Mouse (Mus musculus) midbrain, embryonic 13.5 days (tissue): Measurements from ENCODE around the gene Phip. TPM values are rescaled to one million over a fixed set of nuclear protein-coding genes. Genes with fewer than 3 reads are reported as not detected.
A peak's percentile ranks its signal among the peaks of the same experiment; 100 is the strongest.

Source experiments
- ATAC-seq: fragments of 200-750 bp; cut with Nextera tagmentation; 2 replicates; pipeline ENCODE4 v1.8.0; 2017; ENCODE audit warnings: mild to moderate bottlenecking, moderate TSS enrichment, moderate library complexity
- H3K27ac ChIP-seq: fragments of 300-500 bp; sonication (generic); 2 replicates; pipeline ENCODE4 v1.5.1; 2015; ENCODE audit warnings: inconsistent platforms, mild to moderate bottlenecking, moderate library complexity
- H3K27me3 ChIP-seq: fragments of 300-500 bp; sonication (generic); 2 replicates; pipeline ENCODE4 v1.6.1; 2015; ENCODE audit warnings: mild to moderate bottlenecking, inconsistent platforms
- H3K36me3 ChIP-seq: fragments of 300-500 bp; sonication (generic); 2 replicates; pipeline ENCODE4 v1.6.1; 2015; ENCODE audit warnings: mild to moderate bottlenecking, inconsistent platforms
- H3K4me1 ChIP-seq: fragments of 300-500 bp; sonication (generic); replicated peaks from 2 replicates; pipeline ENCODE4 v1.6.1; 2015; ENCODE audit warnings: inconsistent platforms
- H3K4me2 ChIP-seq: fragments of 300-500 bp; sonication (generic); replicated peaks from 2 replicates; pipeline ENCODE4 v1.6.1; 2015; ENCODE audit warnings: moderate library complexity, mild to moderate bottlenecking, inconsistent platforms
- H3K4me3 ChIP-seq: fragments of 300-500 bp; sonication (generic); replicated peaks from 2 replicates; pipeline ENCODE4 v1.5.1; 2015; ENCODE audit warnings: mild to moderate bottlenecking, inconsistent platforms
- H3K9ac ChIP-seq: fragments of 300-500 bp; sonication (generic); replicated peaks from 2 replicates; pipeline ENCODE4 v1.6.1; 2015; ENCODE audit warnings: mild to moderate bottlenecking, inconsistent platforms
- H3K9me3 ChIP-seq: fragments of 300-500 bp; sonication (generic); 2 replicates; pipeline ENCODE4 v1.6.1; 2016; ENCODE audit warnings: mild to moderate bottlenecking, inconsistent platforms
- WGBS: fragments of 180-500 bp; shearing (Covaris S2); methylation state at CpG from one replicate; pipeline ENCODE4 v1.1.7; 2015; 5-methylcytosine and 5-hydroxymethylcytosine counted together
- polyA plus RNA-seq: library from polyadenylated mRNA; unstranded; fragments of >200 nt; fragmentation: Nextera tagmentation; extraction: Ambion mirVana; gene quantifications from 2 replicates; pipeline ENCODE4 v1.2.1, GENCODE M21; 2015

The Phip gene
- polyA plus RNA-seq, 1 experiment from 2014 or later, result 139 TPM

DNA sequence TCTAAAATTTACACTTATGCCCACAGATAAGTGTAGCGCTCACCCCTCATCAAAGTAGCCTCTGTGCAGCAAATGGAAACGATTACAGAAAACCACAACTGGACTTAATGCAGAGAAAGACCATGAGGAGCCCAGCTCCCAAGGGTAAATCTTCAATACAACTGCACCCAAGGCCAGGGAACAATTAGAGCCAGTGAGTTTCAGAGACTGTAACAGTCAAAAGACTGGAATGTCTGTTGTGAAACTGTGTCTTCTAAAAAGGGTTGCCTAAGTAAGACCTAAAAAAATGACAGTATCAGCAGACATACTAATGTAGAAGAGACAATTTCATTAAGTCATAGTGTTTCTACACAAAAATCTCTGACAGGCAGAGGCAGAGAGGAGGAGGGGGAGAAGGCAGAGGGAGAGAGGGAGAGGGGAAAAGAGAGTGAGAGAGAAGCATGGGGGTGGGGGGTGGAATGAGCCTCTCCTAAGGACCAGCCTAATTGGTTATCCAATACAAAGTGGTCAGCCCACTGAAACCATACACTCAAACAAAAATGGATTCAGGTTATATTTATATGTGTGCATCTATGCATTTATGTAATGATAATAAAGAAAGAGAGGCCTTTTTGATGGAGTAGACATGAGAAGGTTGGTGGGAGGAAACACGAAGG lies 113.4 kb downstream of the Phip start:
- no peak overlapping the region for H3K4me3 ChIP-seq
- no peak overlapping the region for H3K9ac ChIP-seq
- no peaks in the 10 kb centered on the region for H3K9me3 ChIP-seq
- ATAC-seq, result no peak
- H3K36me3 ChIP-seq, result 0 out of 2 replicates have a peak, but pooled peaks cover 5% of the 10 kb centered on the region
- no peaks in the 10 kb centered on the region for H3K27me3 ChIP-seq
- H3K4me2 ChIP-seq, result no peak overlapping the region
- H3K4me1 ChIP-seq, result peaks cover 4% of the 10 kb centered on the region
- no peak overlapping the region for H3K27ac ChIP-seq
- 97% methylated on average over 3 of the region's 3 CpGs for WGBS

DNA sequence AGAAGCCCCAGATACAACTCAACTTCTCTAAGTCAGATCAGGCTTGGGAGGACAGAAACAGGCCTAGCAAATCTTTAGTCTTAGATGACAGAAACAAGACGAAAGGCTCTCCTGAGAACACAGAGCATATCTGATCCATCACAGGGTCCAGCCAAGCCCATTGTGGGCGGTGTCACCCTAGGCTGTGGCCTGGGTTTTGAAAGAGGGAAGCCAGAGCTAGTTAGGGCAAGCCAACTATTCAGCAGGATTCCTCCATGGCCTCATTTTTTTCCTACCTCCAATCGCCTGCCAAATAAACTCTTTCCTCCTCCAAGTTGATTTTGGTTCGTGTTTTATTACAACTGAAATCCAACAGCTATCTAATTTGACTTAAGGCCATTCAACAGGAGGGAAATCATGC lies 114.0 kb downstream of the Phip start:
- no peak overlapping the region for H3K9ac ChIP-seq
- 89% methylated on average over 4 of the region's 4 CpGs for WGBS
- no peak for ATAC-seq
- H3K36me3 ChIP-seq, result 0 out of 2 replicates have a peak, but pooled peaks cover 5% of the 10 kb centered on the region
- H3K9me3 ChIP-seq, result no peaks in the 10 kb centered on the region
- no peaks in the 10 kb centered on the region for H3K27me3 ChIP-seq
- no peak overlapping the region for H3K27ac ChIP-seq
- peaks cover 4% of the 10 kb centered on the region for H3K4me1 ChIP-seq
- no peak overlapping the region for H3K4me3 ChIP-seq
- H3K4me2 ChIP-seq, result no peak overlapping the region

DNA sequence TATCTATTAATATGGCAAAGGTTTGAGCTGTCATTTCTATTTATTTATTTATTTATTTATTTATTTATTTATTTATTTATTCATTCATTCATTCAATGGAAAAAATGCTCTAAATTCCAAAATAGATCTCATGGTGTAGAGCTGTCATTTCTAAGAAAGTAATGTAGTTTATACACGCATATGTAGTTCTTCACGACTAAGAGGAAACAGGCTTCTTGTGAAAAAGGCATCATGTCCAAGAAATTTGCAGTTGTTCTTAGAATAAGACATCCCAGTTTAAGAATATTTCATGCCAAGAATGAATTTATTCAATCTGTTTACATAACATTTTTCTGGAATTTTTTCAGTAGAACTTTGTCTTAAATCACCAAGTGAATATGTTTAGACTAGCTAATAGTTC lies 114.5 kb downstream of the Phip start:
- 0 out of 2 replicates have a peak, but pooled peaks cover 5% of the 10 kb centered on the region for H3K36me3 ChIP-seq
- H3K4me2 ChIP-seq, result no peak overlapping the region
- peaks cover 4% of the 10 kb centered on the region for H3K4me1 ChIP-seq
- H3K27me3 ChIP-seq, result no peaks in the 10 kb centered on the region
- ATAC-seq, result no peak
- H3K4me3 ChIP-seq, result no peak overlapping the region
- 92% methylated on average over 2 of the region's 2 CpGs for WGBS
- no peaks in the 10 kb centered on the region for H3K9me3 ChIP-seq
- no peak overlapping the region for H3K27ac ChIP-seq
- no peak overlapping the region for H3K9ac ChIP-seq

DNA sequence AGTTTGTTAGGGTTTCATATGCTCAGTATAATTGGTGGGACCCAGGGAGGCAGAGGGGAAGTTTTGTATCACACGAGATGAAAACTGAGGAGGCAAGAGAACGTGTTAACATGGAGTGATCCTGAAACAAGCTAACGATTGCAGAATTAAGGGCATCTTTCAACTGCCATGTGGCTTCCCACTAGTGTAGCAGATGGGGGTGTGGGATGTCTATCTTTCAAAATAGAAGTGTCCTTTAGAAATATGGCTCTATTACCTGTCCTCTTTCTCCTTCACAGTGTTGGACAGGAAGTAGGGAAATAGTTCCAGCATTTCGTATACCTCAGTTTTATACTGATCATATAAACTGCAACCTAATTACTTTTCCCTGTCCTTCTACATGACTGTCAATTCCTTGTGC lies 119.1 kb downstream of the Phip start:
- no peaks in the 10 kb centered on the region for H3K36me3 ChIP-seq
- ATAC-seq, result no peak
- 89% methylated on average over 4 of the region's 4 CpGs for WGBS

DNA sequence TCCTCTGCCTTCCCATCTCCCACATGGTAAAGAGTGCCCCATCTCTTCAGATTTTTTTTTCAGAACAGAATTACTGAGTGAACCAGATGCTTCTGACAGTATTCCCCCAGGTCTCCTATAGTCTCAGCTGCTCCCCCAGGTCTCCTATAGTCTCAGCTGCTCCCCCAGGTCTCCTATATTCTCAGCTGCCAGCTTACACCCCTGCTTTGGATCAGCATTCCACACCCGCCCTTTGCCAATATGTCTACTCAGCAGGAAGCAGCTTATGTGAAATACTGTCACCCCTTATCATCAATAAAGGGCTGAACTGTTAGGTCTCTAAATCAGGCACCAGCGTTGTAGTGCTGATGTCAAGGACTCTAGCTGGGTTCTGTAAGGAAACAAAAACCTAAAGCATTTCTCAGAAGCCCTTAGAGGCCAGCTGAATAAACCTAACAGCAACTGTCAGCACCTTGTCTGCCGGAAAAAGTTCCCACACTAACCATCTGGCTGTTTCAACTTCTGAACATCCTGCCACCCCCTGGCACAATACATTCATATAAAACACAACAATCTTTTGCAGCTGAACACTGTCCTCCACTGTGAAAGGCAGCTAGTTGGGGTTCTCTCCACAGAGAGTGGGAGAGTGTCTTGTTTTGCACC lies 120.2 kb downstream of the Phip start:
- H3K4me3 ChIP-seq, result no peak overlapping the region
- no peaks in the 10 kb centered on the region for H3K36me3 ChIP-seq
- H3K27ac ChIP-seq, result no peak overlapping the region
- H3K4me1 ChIP-seq, result no peaks in the 10 kb centered on the region
- ATAC-seq, result no peak
- no peak overlapping the region for H3K4me2 ChIP-seq
- H3K27me3 ChIP-seq, result no peaks in the 10 kb centered on the region
- H3K9me3 ChIP-seq, result no peaks in the 10 kb centered on the region
- WGBS, result 43% methylated on average over 3 of the region's 3 CpGs
- no peak overlapping the region for H3K9ac ChIP-seq

More for the DNA sequence above, 119.1 kb downstream of the Phip start:
- Histone ChIP-seq H3K4me2 (no peak overlapping the region), H3K4me3 (no peak overlapping the region), H3K9ac (no peak overlapping the region), H3K27ac (no peak overlapping the region), H3K4me1 (no peaks in the 10 kb centered on the region), H3K27me3 (no peaks in the 10 kb centered on the region), H3K9me3 (no peaks in the 10 kb centered on the region)

DNA sequence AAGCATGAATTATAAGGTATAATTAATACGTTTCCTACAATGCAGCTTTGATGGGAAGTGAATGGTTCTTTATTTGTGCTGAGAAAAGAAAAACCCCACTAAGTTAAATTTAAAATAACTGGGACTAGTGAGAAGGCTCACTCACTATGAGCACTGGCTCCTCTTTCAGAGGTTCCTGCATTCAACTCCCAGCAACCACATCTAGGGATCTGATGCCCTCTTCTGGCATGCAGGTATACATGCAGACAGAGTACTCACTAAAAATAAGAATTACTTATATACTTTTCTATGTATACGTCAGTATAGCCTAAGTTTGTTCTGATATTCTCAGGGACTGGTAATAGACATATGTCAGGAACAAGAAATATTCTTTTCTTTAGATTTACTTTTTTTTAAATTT lies 121.3 kb downstream of the Phip start:
- Histone ChIP-seq H3K36me3 (no peaks in the 10 kb centered on the region; the same call in 1 of the 2 replicates), H3K9me3 (no peaks in the 10 kb centered on the region), H3K4me2 (no peak overlapping the region), H3K4me3 (no peak overlapping the region), H3K9ac (no peak overlapping the region), H3K27ac (no peak overlapping the region), H3K4me1 (no peaks in the 10 kb centered on the region), H3K27me3 (no peaks in the 10 kb centered on the region)
- WGBS, result 61% methylated on average over 2 of the region's 2 CpGs
- ATAC-seq, result 0 out of 2 replicates have a peak, but pooled peaks have one; percentile 37

DNA sequence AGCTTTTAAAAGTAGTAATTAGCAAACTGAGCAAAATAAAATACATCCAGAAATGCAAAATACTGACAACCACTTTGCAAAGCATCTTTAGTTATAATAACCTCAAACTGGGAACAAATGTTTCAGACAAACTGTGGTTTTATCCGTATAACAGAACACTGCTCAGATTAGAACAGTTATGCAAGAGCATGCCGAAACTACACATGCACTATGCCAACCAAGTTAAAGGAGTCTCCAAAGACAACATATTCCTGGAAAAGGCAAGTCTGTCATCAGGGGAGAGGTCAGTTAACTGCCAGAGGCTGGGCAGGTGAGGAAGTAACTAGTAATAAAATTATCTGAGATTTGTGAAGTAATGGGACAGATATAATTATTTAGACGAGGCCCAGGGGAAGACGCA lies 132.6 kb downstream of the Phip start:
- H3K4me1 ChIP-seq, result no peaks in the 10 kb centered on the region
- H3K9ac ChIP-seq, result no peak overlapping the region
- H3K27me3 ChIP-seq, result no peaks in the 10 kb centered on the region
- ATAC-seq, result no peak
- H3K4me2 ChIP-seq, result no peak overlapping the region
- no peak overlapping the region for H3K27ac ChIP-seq
- no peak overlapping the region for H3K4me3 ChIP-seq
- H3K9me3 ChIP-seq, result no peaks in the 10 kb centered on the region
- WGBS, result 96% methylated on average over 4 of the region's 4 CpGs
- peaks cover 38% of the 10 kb centered on the region for H3K36me3 ChIP-seq

DNA sequence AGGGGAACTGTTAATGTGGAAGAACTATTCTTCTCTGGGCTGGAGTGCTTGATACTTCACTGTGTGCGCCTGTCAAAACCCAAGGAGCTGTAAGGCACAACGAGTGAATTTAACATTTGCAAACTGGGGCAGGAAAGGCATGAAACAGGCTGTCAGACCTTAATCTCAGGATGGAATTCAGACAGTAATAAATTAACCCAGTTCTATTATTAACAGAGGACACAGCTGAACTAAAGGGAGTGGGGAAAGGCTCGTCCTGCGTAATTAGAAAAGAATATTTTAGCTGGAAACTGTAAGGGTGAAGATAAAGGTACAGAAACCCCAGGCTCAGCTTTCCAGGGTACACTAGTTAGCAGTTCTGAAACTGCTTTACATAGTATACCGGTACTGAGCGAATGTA lies 139.4 kb downstream of the Phip start:
- no peak overlapping the region for H3K4me2 ChIP-seq

DNA sequence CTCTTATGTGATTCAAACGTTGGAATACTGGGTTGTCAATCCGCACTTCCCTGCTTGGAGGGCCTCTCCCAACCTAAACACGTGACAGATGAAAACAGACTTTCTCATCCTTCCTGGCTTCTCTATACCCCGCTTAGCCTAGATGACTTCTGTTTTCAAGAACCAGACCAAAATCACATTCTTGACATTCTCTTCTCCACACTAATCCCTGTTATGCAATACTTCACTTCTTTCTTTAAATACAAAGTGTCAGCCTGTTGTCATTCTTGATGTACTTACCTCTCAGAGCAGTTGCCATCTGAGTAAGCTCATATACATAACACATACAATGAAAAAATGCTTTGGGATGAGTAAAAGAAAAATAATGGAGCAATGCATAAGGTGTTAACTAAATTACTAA lies 143.4 kb downstream of the Phip start:
- WGBS, result 43% methylated on average over 4 of the region's 4 CpGs
- Histone ChIP-seq H3K9me3 (no peaks in the 10 kb centered on the region), H3K27ac (no peak overlapping the region), H3K4me3 (no peak overlapping the region), H3K27me3 (no peaks in the 10 kb centered on the region), H3K4me2 (peak overlapping the region; percentile 11; the same call in 1 of the 2 replicates), H3K4me1 (peaks cover 22% of the 10 kb centered on the region), H3K36me3 (peaks cover 4% of the 10 kb centered on the region; the same call in 1 of the 2 replicates), H3K9ac (no peak overlapping the region)
- no peak for ATAC-seq

More for the DNA sequence above, 139.4 kb downstream of the Phip start:
- WGBS, result 74% methylated on average over 6 of the region's 6 CpGs
- no peaks in the 10 kb centered on the region for H3K27me3 ChIP-seq
- ATAC-seq, result no peak
- peaks cover 14% of the 10 kb centered on the region for H3K4me1 ChIP-seq
- peaks cover 20% of the 10 kb centered on the region for H3K36me3 ChIP-seq
- no peaks in the 10 kb centered on the region for H3K9me3 ChIP-seq
- no peak overlapping the region for H3K9ac ChIP-seq
- no peak overlapping the region for H3K27ac ChIP-seq
- no peak overlapping the region for H3K4me3 ChIP-seq

DNA sequence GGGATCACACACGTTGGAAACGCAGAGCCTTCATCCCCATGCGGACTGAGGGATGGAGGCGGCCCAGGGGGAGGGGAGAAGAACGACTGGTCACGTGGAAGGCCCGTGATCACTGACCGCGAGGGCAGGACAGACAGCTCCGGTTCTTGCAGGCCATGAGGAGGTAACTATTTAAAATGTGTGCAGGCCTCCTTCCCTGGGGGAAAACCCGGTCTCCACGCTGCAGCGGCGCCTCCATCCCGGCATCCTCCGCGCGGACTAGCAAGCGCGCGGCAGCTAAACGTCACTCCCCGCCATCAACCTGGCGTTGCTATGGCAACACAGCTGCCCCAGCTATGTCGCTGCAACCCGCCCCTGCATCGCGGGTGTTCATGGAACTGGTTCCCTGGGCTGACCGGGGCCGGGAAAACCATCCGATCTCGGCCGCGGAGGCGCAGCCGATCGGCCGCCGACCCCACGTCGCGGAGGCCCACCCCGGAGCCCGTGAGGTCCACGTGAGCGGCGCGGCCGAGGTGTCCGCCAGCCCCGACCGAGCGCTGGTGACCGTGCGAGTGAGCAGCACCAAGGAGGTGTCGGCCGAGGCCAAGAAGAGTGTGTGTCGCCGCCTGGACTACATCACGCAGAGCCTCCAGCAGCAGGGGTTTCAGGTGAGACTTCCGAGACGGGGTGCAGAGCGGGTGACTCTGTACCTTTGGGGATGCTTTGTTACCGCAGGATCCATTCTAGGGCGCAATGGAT lies 145.5 kb downstream of the Phip start:
- Histone ChIP-seq H3K4me2 (peak overlapping the region; percentile 63), H3K27me3 (no peaks in the 10 kb centered on the region), H3K4me3 (peak overlapping the region; percentile 76), H3K9ac (peak overlapping the region; percentile 90), H3K4me1 (peaks cover 17% of the 10 kb centered on the region), H3K9me3 (no peaks in the 10 kb centered on the region), H3K27ac (peak overlapping the region; percentile 96), H3K36me3 (peaks cover 4% of the 10 kb centered on the region; the same call in 1 of the 2 replicates)
- peak; percentile 97 for ATAC-seq
- under 1% methylated on average over 65 of the region's 65 CpGs for WGBS

DNA sequence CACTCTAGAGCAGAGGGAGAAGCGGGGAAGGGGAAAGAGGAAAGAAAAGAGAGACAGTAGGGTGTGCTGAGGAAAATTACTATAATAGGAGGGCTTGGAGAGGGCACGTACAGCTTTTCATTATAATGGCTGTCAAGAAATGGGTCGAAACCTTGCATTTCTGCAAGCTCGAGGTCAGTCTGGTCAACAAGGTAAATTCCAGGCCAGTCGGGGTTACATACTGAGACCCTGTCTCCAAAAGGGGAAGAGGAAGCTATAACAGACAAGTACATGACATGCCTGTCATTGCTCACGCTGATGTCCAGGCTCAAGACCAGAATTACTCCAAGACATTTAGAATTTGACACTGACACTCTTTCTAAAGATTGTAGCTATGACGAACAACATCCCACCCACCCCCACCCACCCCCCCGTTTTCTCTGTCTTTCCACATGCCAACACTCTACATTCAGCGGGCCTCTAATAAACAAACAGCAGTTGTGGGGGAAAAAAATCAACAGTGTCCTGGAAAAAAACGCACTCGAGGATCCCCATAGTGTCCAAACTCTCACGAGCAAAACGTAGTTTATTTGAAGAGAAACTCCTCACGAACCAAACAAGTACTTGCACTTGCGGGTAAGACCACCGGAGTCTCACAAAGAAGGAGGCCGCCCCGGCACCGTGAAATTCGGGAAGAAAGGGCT lies 146.2 kb downstream of the Phip start, which contains the start of gene Irak1bp1:
TSS of gene Irak1bp1 (plus strand) at position 534 of the 683 bp plus-strand sequence.
- Histone ChIP-seq H3K4me2 (peak within 1 kb of the TSS; percentile 63), H3K27me3 (no peaks in the 10 kb centered on the region)
- 12% methylated on average over 20 of the region's 20 CpGs for WGBS

More for the DNA sequence above, 146.2 kb downstream of the Phip start, which contains the start of gene Irak1bp1:
- peak; percentile 10 for ATAC-seq
- H3K27ac ChIP-seq, result peak within 1 kb of the TSS; percentile 96
- peaks cover 17% of the 10 kb centered on the region for H3K4me1 ChIP-seq
- no peaks in the 10 kb centered on the region for H3K9me3 ChIP-seq
- H3K4me3 ChIP-seq, result peak within 1 kb of the TSS; percentile 76
- peaks cover 4% of the 10 kb centered on the region; the same call in 1 of the 2 replicates for H3K36me3 ChIP-seq
- peak within 1 kb of the TSS; percentile 90 for H3K9ac ChIP-seq
